Mouse (Mus musculus) intestine, embryonic 14.5 days (tissue): ENCODE measurements at regions not wholly inside any gene's neighbourhood (a gene's known extent, or its start where the extent isn't known, plus 50 kb on each side); places are given as distances from the start of the nearest gene placed in this dataset.

Experiments
- ATAC-seq: fragments of 200-750 bp; cut with Nextera tagmentation; replicated peaks from 2 replicates; pipeline ENCODE4 v1.8.0; 2017; ENCODE audit warnings: low read depth, moderate number of reproducible peaks, moderate TSS enrichment, moderate library complexity; ENCODE audit not compliant: low FRiP score, low TSS enrichment
- DNase-seq: peaks from one replicate; pipeline ENCODE4 v3.0.0-alpha.2; 2018; ENCODE audit warnings: low spot score
- H3K27ac ChIP-seq: fragments of 300-500 bp; sonication (generic); 2 replicates; pipeline ENCODE4 v1.5.1; 2014; ENCODE audit warnings: low read depth, mild to moderate bottlenecking, control low read depth
- H3K27me3 ChIP-seq: fragments of 300-500 bp; sonication (generic); replicated peaks from 2 replicates; pipeline ENCODE4 v1.6.1; 2014; ENCODE audit warnings: low read length, control low read depth; ENCODE audit not compliant: control insufficient read depth, insufficient read depth
- H3K36me3 ChIP-seq: fragments of 300-500 bp; sonication (generic); 2 replicates; pipeline ENCODE4 v1.6.1; 2014; ENCODE audit warnings: low read length, control low read depth; ENCODE audit not compliant: control insufficient read depth, insufficient read depth
- H3K4me1 ChIP-seq: fragments of 300-500 bp; sonication (generic); replicated peaks from 2 replicates; pipeline ENCODE4 v1.6.1; 2014; ENCODE audit warnings: low read length, control low read depth, mixed read lengths; ENCODE audit not compliant: control insufficient read depth, insufficient read depth
- H3K4me2 ChIP-seq: fragments of 300-500 bp; sonication (generic); 2 replicates; pipeline ENCODE4 v1.6.1; 2014; ENCODE audit warnings: low read length
- H3K4me3 ChIP-seq: fragments of 300-500 bp; sonication (generic); 2 replicates; pipeline ENCODE4 v1.5.1; 2014; ENCODE audit warnings: low read depth, low read length, control low read depth, mixed read lengths
- H3K9ac ChIP-seq: fragments of 300-500 bp; sonication (generic); 2 replicates; pipeline ENCODE4 v1.6.1; 2014; ENCODE audit warnings: mild to moderate bottlenecking, low read length
- H3K9me3 ChIP-seq: fragments of 300-500 bp; sonication (generic); 2 replicates; pipeline ENCODE4 v1.6.1; 2016; ENCODE audit warnings: low read length, control low read depth; ENCODE audit not compliant: control insufficient read depth
- WGBS: fragments of 180-500 bp; shearing (Covaris S2); extraction: QIAGEN DNeasy Blood & Tissue Kit; methylation state at CpG from one replicate; pipeline ENCODE4 v1.1.7; 2014; 5-methylcytosine and 5-hydroxymethylcytosine counted together

DNA sequence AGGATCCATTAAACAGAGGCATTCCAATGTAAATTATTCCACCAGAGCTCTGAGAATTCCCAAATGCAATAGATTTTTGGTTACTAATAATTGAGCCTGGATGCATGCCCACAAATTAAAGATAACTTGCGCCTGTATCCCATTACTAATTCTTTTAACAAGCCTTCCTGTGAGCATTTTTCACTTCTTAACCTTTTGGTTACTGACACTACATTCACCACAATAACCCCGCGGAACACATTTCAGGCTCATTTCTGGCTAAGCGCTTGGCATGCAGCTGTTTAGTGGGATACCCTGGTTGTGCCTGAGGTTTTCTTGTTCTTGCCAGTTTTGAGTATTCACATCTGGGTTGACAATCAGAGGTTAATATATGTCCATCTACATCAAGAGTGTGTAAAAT lies 429.1 kb downstream of the Adgrl2 start:
- H3K4me1 ChIP-seq = no peaks in the 10 kb centered on the region
- 94% methylated on average over 4 of the region's 4 CpGs for WGBS
- no peaks in the 10 kb centered on the region for H3K9me3 ChIP-seq
- H3K4me2 ChIP-seq = no peak overlapping the region
- H3K4me3 ChIP-seq = no peak overlapping the region
- DNase-seq = no peak
- ATAC-seq = no peak
- no peaks in the 10 kb centered on the region for H3K27me3 ChIP-seq
- H3K9ac ChIP-seq = no peak overlapping the region
- no peak overlapping the region for H3K27ac ChIP-seq
- no peaks in the 10 kb centered on the region for H3K36me3 ChIP-seq

- no peaks in the 10 kb centered on the region for H3K36me3 ChIP-seq
- H3K9ac ChIP-seq = no peak overlapping the region
- 83% methylated on average over 13 of the region's 13 CpGs for WGBS
- no peaks in the 10 kb centered on the region for H3K4me1 ChIP-seq
- DNase-seq = no peak
- no peaks in the 10 kb centered on the region for H3K27me3 ChIP-seq
- ATAC-seq = no peak
- no peak overlapping the region for H3K4me3 ChIP-seq
- H3K27ac ChIP-seq = no peak overlapping the region
- H3K4me2 ChIP-seq = no peak overlapping the region
- H3K9me3 ChIP-seq = no peaks in the 10 kb centered on the region
These were observed 430.4 kb downstream of the Adgrl2 start for GRCm38 (mm10) chr3:148559752-148560460.

DNA sequence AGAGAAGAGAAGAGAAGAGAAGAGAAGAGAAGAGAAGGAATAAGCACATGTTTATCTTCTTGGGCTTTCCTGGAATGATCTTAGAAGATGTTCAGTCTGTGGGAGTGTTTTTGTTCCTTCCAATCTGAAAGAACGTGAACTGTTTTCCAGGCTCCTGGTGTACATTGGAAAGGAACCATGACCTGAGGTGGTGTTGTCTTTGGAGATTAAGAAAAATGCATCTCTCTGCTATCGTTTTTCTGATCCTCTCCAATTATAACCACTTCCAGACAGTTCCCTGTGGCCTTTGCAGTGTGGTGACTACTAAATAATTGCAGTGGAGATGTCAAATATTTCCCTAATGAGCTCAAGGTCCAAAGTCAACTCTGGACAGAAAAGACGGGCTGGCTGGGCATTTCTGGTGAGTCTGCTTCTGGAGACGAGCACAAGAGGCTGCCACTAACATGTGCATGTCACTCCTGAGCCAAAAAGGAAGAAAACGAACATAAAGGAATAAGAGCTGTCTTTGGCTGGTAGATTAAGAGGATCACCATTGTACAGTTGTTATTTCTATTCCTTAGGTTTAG lies 431.7 kb downstream of the Adgrl2 start:
- no peak overlapping the region for H3K4me3 ChIP-seq
- H3K27ac ChIP-seq = no peak overlapping the region
- H3K9me3 ChIP-seq = no peaks in the 10 kb centered on the region
- no peak for ATAC-seq
- no peak overlapping the region for H3K9ac ChIP-seq
- WGBS = 75% methylated on average over 5 of the region's 5 CpGs
- no peak overlapping the region for H3K4me2 ChIP-seq
- no peaks in the 10 kb centered on the region for H3K27me3 ChIP-seq
- H3K36me3 ChIP-seq = no peaks in the 10 kb centered on the region
- DNase-seq = no peak
- no peaks in the 10 kb centered on the region for H3K4me1 ChIP-seq

DNA sequence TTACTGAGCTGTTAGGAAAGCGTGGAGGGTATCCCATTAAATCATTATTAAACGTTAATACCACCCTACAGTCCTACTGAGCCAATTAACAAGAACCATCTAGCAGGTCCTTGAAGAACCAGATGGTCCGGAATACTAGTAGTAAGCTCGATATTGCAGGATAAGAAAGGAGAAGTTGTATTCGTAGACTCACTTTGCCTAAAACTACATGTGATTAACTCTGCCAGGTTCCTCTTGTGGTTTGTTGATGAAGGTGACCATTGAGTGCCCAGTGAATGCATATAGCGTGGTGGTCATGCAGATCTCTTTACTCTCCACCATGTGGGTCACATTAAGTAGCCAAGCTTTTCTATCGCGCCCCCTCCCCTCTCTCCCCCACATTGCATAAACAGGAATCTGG lies 435.0 kb downstream of the Adgrl2 start:
- Histone ChIP-seq H3K36me3 (no peaks in the 10 kb centered on the region), H3K27me3 (no peaks in the 10 kb centered on the region), H3K4me3 (no peak overlapping the region), H3K4me1 (no peaks in the 10 kb centered on the region), H3K27ac (no peak overlapping the region), H3K4me2 (no peak overlapping the region), H3K9ac (no peak overlapping the region), H3K9me3 (no peaks in the 10 kb centered on the region)
- no peak for DNase-seq
- 83% methylated on average over 8 of the region's 8 CpGs for WGBS
- ATAC-seq = no peak

DNA sequence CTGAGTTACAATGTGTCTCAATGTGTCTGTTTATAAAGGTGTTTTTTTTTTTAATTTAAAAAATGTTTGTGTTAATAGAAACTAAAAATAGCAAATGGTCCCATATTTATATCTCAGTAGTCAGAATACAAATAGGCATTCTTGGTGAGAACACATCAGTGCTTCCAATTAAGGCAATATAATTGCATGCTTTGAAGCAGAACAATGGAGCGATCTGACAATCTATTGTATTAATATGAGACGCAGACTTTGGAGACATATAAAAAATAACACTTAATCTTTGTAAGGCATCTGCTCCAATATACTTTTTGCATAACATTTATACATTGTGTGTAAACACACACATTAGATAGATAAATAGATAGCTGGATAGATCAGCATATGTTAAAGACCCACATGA lies 439.6 kb downstream of the Adgrl2 start:
- H3K9ac ChIP-seq = no peak overlapping the region
- no peaks in the 10 kb centered on the region for H3K36me3 ChIP-seq
- whole genome bisulfite sequencing = 94% methylated on average over 2 of the region's 2 CpGs
- no peaks in the 10 kb centered on the region for H3K4me1 ChIP-seq
- H3K4me2 ChIP-seq = no peak overlapping the region
- H3K9me3 ChIP-seq = no peaks in the 10 kb centered on the region
- no peak for DNase-seq
- no peaks in the 10 kb centered on the region for H3K27me3 ChIP-seq
- H3K4me3 ChIP-seq = no peak overlapping the region
- no peak for ATAC-seq
- no peak overlapping the region for H3K27ac ChIP-seq

DNA sequence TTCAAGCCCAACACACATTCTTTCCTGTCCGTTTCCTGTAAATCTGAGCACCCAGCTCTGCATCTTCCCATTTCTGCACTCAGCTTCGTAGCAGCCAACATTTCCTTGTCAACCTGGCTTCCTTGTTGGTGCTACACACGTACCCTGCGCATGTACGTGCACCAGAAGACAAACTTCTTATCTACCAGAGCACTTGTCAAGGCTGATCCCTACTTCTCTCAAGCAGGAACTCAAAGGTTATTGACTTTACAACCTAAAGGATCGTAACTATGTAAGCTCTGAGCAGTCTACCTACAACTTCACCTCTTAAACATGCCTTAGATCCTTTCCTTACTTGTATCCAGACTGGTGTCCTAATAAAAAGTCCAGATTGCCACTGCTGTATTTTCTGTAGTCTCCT lies 445.4 kb downstream of the Adgrl2 start:
- no peak overlapping the region for H3K4me2 ChIP-seq
- H3K9ac ChIP-seq = no peak overlapping the region
- H3K4me1 ChIP-seq = no peaks in the 10 kb centered on the region
- H3K27me3 ChIP-seq = no peaks in the 10 kb centered on the region
- H3K36me3 ChIP-seq = no peaks in the 10 kb centered on the region
- DNase-seq (no peak), ATAC-seq (no peak)
- no peak overlapping the region for H3K4me3 ChIP-seq
- no peaks in the 10 kb centered on the region for H3K9me3 ChIP-seq
- 92% methylated on average over 6 of the region's 6 CpGs for WGBS
- no peak overlapping the region for H3K27ac ChIP-seq

- WGBS = 90% methylated on average over 5 of the region's 5 CpGs
- DNase-seq (no peak), ATAC-seq (no peak)
- no peak overlapping the region for H3K4me3 ChIP-seq
- no peak overlapping the region for H3K27ac ChIP-seq
- no peak overlapping the region for H3K4me2 ChIP-seq
- no peaks in the 10 kb centered on the region for H3K4me1 ChIP-seq
- H3K36me3 ChIP-seq = no peaks in the 10 kb centered on the region
- no peaks in the 10 kb centered on the region for H3K27me3 ChIP-seq
- H3K9me3 ChIP-seq = no peaks in the 10 kb centered on the region
- no peak overlapping the region for H3K9ac ChIP-seq
These were observed 448.1 kb downstream of the Adgrl2 start for GRCm38 (mm10) chr3:148542217-148542616.

DNA sequence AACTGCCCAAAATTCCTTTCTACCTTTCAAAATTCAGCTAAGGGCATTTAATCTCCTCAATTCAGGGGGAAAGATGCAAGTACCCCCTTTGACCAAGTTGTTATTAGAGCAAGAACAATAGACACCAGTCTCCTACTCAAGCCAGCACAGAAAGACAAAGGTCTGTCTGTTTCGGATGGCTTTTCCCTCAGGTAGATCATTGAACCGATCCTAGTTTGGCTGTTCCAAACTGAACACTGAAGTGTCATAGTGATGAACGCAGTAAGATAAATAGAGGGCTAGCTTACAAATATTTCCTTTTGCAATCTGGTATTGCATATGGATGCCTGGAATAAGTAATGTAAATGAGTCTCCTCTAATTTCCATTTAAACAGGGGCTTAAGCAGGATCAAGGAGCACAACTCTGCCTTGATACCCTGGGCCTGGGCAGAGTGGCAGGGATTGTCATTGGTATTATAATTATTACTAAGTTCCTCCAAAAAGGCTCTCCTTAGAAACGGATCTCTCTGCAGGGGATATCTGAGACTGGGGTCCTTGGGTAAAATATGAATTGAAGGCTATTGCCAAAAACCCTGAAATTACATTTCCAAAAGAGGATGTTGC lies 452.6 kb downstream of the Adgrl2 start:
- Histone ChIP-seq H3K4me1 (no peaks in the 10 kb centered on the region), H3K27me3 (no peaks in the 10 kb centered on the region), H3K9me3 (no peaks in the 10 kb centered on the region), H3K36me3 (no peaks in the 10 kb centered on the region), H3K9ac (no peak overlapping the region), H3K4me3 (no peak overlapping the region), H3K4me2 (no peak overlapping the region), H3K27ac (no peak overlapping the region)
- 69% methylated on average over 4 of the region's 4 CpGs for WGBS
- DNase-seq (no peak), ATAC-seq (no peak)

DNA sequence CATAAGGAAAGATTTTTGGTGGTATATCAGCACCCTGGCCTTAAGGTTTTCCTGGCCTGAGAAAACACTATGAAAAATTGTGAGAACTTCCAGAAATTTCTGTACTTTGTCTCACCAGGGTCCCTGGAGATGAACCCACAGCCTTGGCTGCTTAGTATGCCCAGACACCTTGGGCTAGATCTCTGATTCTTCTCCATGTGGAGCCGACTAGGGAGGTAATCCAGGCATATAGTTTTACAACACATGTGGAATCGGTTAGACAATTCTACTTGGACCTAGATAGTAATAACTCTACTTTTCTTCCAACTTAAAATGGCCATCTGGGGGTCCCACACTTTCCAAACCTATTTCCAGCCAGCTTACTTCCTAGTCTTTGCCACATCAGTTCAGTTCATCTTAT lies 460.5 kb downstream of the Adgrl2 start:
- no peaks in the 10 kb centered on the region for H3K27me3 ChIP-seq
- no peak overlapping the region for H3K27ac ChIP-seq
- no peak for DNase-seq
- H3K36me3 ChIP-seq = no peaks in the 10 kb centered on the region
- H3K4me1 ChIP-seq = no peaks in the 10 kb centered on the region
- no peak for ATAC-seq
- H3K4me2 ChIP-seq = no peak overlapping the region
- H3K9me3 ChIP-seq = no peaks in the 10 kb centered on the region
- no peak overlapping the region for H3K9ac ChIP-seq
- 66% methylated on average over 2 of the region's 2 CpGs for WGBS
- H3K4me3 ChIP-seq = no peak overlapping the region
